Mouse (Mus musculus): ENCODE data around the gene Yars. TPM values are rescaled to one million over a fixed set of nuclear protein-coding genes. Genes with fewer than 3 reads are reported as not detected.
A peak's percentile ranks its signal among the peaks of the same experiment; 100 is the strongest.

Gene Yars
- total RNA-seq, 2 experiments from 2014 or later, result 83.9 to 102 TPM

- DNase-seq (ENCODE audit: low spot score in 2 of 2), result no peak
These were observed 59.7 kb downstream of the Yars start for GRCm38 (mm10) chr4:129249288-129249687.

GRCm38 (mm10) chr4:129250759-129251481, 61.4 kb downstream of the Yars start:
- no peak for DNase-seq (ENCODE audit: low spot score in 2 of 2)

GRCm38 (mm10) chr4:129251482-129252125, 62.0 kb downstream of the Yars start:
- DNase-seq (ENCODE audit: low spot score in 2 of 2), result no peak

GRCm38 (mm10) chr4:129252492-129252891, 62.9 kb downstream of the Yars start:
- no peak for DNase-seq (ENCODE audit: low spot score in 2 of 2)

GRCm38 (mm10) chr4:129254571-129254970, 65.0 kb downstream of the Yars start:
- no peak for DNase-seq (ENCODE audit: low spot score in 2 of 2)

- DNase-seq (ENCODE audit: low spot score in 2 of 2), result peak in 1 of 2 experiments; percentile 23
These were observed 67.2 kb downstream of the Yars start for GRCm38 (mm10) chr4:129256450-129257380.

GRCm38 (mm10) chr4:129259101-129259500, 69.5 kb downstream of the Yars start:
- DNase-seq (ENCODE audit: low spot score in 2 of 2), result no peak

- no peak for DNase-seq (ENCODE audit: low spot score in 2 of 2)
These were observed 71.1 kb downstream of the Yars start for GRCm38 (mm10) chr4:129260678-129261077.

GRCm38 (mm10) chr4:129261196-129261595, 71.6 kb downstream of the Yars start, which contains the start of gene C77080:
Gene C77080, minus strand, starts transcription at chr4:129261404.
- DNase-seq (ENCODE audit: low spot score in 2 of 2), result no peak

GRCm38 (mm10) chr4:129263225-129264021, 73.9 kb downstream of the Yars start:
- DNase-seq (ENCODE audit: low spot score in 2 of 2), result peak; percentile 65 to 71

- DNase-seq (ENCODE audit: low spot score in 2 of 2), result no peak
These were observed 76.6 kb downstream of the Yars start for GRCm38 (mm10) chr4:129266191-129266590.

- DNase-seq (ENCODE audit: low spot score in 2 of 2), result no peak
These were observed 77.3 kb downstream of the Yars start for GRCm38 (mm10) chr4:129266821-129267220.

GRCm38 (mm10) chr4:129268698-129269097, 79.1 kb downstream of the Yars start:
- no peak for DNase-seq (ENCODE audit: low spot score in 2 of 2)

Other genes with a start within 250 kb of the Yars start
- 10 to 100 TPM; 45.4 to 47.6 TPM for gene Azin2, start 227.3 kb upstream of the Yars start, total RNA-seq (2021)
- gene Ak2, start 197.8 kb upstream of the Yars start, total RNA-seq (2021), result 10 to 100 TPM; 24.3 to 27.2 TPM
- 10 to 100 TPM; 54.7 to 59.3 TPM for gene Rnf19b, start 131.5 kb upstream of the Yars start, total RNA-seq (2021)
- not detected for gene Tmem54, start 84.2 kb upstream of the Yars start, total RNA-seq (2021)
- 100 to 1,000 TPM; 684 to 738 TPM for gene Hpca, start 67.7 kb upstream of the Yars start, total RNA-seq (2021)
- gene Fndc5, start 52.8 kb upstream of the Yars start, total RNA-seq (2021), result 10 to 100 TPM; 55.0 to 63.3 TPM
- 10 to 100 TPM; 37.1 to 38.3 TPM for gene S100pbp, start within 50 bp of the Yars start, total RNA-seq (2021)
- 10 to 100 TPM; 23.1 to 24.0 TPM for gene C77080, start 71.6 kb downstream of the Yars start, total RNA-seq (2021)
- gene Sync, start 97.9 kb downstream of the Yars start, total RNA-seq (2021), result 1 to 10 TPM; 1.9 to 2.5 TPM
- 100 to 1,000 TPM; 122 to 129 TPM for gene Rbbp4, start 145.6 kb downstream of the Yars start, total RNA-seq (2021)
- 10 to 100 TPM; 28.5 to 31.9 TPM for gene Zbtb8os, start 145.9 kb downstream of the Yars start, total RNA-seq (2021)
- 1 to 10 TPM; 4.8 to 5.0 TPM for gene Zbtb8a, start 188.4 kb downstream of the Yars start, total RNA-seq (2021)

Measured in left cerebral cortex, adult 18-20 months (tissue).